Mouse (Mus musculus) lung, embryonic 15.5 days (tissue): ENCODE data around the gene Rpl10a. TPM values are rescaled to one million over a fixed set of nuclear protein-coding genes. Genes with fewer than 3 reads are reported as not detected.
"Not testable (repeated sequence)": the region's sequence is repeated elsewhere in the genome, so short reads cannot be mapped to it uniquely, and the experiment has no call there.

Source experiments
- ATAC-seq: fragments of 200-750 bp; cut with Nextera tagmentation; 2 replicates; pipeline ENCODE4 v1.8.0; 2017; ENCODE audit warnings: moderate number of reproducible peaks, borderline replicate concordance; ENCODE audit not compliant: low FRiP score, low TSS enrichment; ENCODE audit errors: extremely low read depth
- H3K27ac ChIP-seq: fragments of 300-500 bp; sonication (generic); 2 replicates; pipeline ENCODE4 v1.5.1; 2015; ENCODE audit warnings: moderate library complexity, mild to moderate bottlenecking, inconsistent platforms
- H3K27me3 ChIP-seq: fragments of 300-500 bp; sonication (generic); 2 replicates; pipeline ENCODE4 v1.6.1; 2015; ENCODE audit warnings: inconsistent platforms
- H3K36me3 ChIP-seq: fragments of 300-500 bp; sonication (generic); 2 replicates; pipeline ENCODE4 v1.6.1; 2015; ENCODE audit warnings: inconsistent platforms
- H3K4me1 ChIP-seq: fragments of 300-500 bp; sonication (generic); 2 replicates; pipeline ENCODE4 v1.6.1; 2015; ENCODE audit warnings: inconsistent platforms
- H3K4me2 ChIP-seq: fragments of 300-500 bp; sonication (generic); 2 replicates; pipeline ENCODE4 v1.6.1; 2015; ENCODE audit warnings: inconsistent platforms, mild to moderate bottlenecking, moderate library complexity
- H3K4me3 ChIP-seq: fragments of 300-500 bp; sonication (generic); 2 replicates; pipeline ENCODE4 v1.5.1; 2015; ENCODE audit warnings: mild to moderate bottlenecking, inconsistent platforms
- H3K9ac ChIP-seq: fragments of 300-500 bp; sonication (generic); 2 replicates; pipeline ENCODE4 v1.6.1; 2015; ENCODE audit warnings: inconsistent platforms
- H3K9me3 ChIP-seq: fragments of 300-500 bp; sonication (generic); 2 replicates; pipeline ENCODE4 v1.6.1; 2016; ENCODE audit warnings: inconsistent platforms
- WGBS: fragments of 180-500 bp; shearing (Covaris S2); methylation state at CpG from one replicate; pipeline ENCODE4 v1.1.7; 2015; 5-methylcytosine and 5-hydroxymethylcytosine counted together
- polyA plus RNA-seq: library from polyadenylated mRNA; unstranded; fragments of >200 nt; fragmentation: Nextera tagmentation; extraction: Ambion mirVana; gene quantifications from 2 replicates; pipeline ENCODE4 v1.2.1, GENCODE M21; 2015

Rpl10a gene
- polyA plus RNA-seq, 1 experiment from 2014 or later: 606 TPM

DNA sequence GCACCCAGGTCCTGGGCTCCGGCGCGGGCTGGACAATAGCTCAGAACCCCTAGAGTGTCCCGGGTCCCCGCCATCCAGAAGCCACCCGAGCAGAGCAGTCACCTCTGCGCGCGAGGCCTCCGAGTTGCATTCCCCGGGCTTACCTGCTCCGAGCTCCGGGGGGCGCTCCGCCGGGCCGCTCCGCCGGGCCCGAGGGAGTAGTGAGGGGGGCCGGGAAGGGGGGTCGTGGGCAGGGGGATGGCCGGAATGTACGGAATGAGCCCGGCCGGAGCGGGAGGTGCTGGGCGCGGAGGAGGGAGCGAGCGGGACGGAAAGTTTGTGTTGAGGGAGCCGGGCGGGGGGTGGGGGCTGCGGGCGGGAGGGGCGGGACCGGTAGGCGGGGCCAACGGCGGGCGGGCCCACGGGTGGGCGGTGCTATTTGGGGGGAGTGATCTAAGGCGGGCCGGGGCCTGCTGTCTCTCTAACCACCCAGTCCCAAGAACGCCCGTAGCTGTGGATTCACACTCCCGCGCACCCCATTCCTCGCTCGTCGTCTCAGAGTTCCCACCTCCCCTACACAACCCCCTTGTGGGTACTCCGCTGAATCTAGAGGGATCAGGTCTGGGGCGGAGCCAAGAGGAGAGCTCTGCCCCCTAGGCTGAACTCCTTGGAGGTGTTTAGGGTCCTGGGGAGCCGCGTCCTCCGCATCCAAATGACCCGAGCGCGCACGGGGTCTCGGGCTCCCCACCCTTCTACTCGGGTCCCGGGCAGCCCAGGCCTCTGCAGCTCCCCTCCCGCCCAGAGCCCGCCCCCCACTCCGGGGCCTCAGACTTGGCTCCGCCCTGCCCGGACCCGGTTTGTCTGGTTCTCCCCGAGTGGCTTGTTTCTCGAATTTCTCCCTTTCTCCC lies 22.4 kb downstream of the Rpl10a start, which contains the start of gene Tead3:
Gene Tead3, minus strand, starts transcription at position 352 of the 887 bp plus-strand sequence.
- H3K4me3 ChIP-seq: peak within 1 kb of the TSS; percentile 88
- no peaks in the 10 kb centered on the region for H3K36me3 ChIP-seq
- WGBS: 1% methylated on average over 64 of the region's 73 CpGs
- H3K9me3 ChIP-seq: no peaks in the 10 kb centered on the region
- peak within 1 kb of the TSS; percentile 100 for H3K27ac ChIP-seq
- peak within 1 kb of the TSS; percentile 96 for H3K4me2 ChIP-seq
- H3K27me3 ChIP-seq: no peaks in the 10 kb centered on the region
- H3K4me1 ChIP-seq: peaks cover 49% of the 10 kb centered on the region
- peak; percentile 86 for ATAC-seq
- peak within 1 kb of the TSS; percentile 96 for H3K9ac ChIP-seq

DNA sequence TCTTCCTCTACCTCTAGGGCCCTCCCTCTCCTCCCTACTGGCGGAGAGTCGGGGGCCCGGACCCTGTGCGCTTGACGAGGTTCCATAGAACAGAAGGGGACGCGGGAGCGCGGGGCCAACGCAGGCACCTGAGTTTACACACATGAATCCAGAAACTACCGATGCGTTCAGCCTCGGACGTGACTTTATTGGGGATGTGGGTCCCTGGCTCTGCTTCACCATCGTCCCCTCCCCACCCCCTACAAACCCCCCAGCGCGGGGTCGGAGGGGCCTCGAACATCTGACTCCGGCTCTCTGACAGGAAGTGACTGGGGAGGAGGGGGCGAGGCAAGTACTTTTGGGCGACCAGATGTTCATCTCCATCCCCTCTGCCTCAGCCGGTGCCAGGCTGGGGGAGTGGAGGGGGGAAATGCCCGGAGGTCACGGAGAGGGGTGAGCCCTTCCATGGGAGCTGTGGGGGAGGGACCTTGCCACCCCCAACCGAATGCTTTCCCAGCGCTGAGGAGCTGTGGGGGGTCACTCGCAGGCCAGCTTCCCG lies 23.2 kb downstream of the Rpl10a start:
- Histone ChIP-seq H3K4me1 (peaks cover 46% of the 10 kb centered on the region), H3K4me2 (peak overlapping the region; percentile 96), H3K27ac (peak overlapping the region; percentile 100), H3K4me3 (peak overlapping the region; percentile 88), H3K9ac (peak overlapping the region; percentile 71), H3K9me3 (no peaks in the 10 kb centered on the region), H3K36me3 (no peaks in the 10 kb centered on the region), H3K27me3 (no peaks in the 10 kb centered on the region)
- 0 out of 2 replicates have a peak, but pooled peaks have one; percentile 0 for ATAC-seq
- 2% methylated on average over 29 of the region's 29 CpGs for WGBS

DNA sequence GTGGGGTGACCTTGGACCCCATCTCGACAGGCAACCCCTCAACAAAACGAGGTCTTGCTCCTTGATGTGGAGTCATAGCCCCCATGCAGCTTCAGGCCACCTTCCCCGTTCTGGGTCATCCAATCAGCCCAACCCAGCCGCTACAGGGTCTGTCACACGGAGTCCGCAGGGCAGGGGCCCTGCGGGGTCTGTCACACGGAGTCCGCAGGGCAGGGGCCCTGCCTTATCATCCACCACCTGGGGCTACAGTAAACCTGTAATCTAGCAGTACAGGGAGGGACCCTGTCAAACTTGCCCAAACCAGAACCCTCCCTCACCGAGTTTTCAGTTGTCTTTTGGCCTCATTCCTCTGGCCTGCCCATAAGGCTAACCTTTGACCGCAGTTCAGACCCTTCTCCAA lies 23.7 kb downstream of the Rpl10a start:
- WGBS: 27% methylated on average over 11 of the region's 11 CpGs
- no peak for ATAC-seq
- H3K27ac ChIP-seq: peak overlapping the region; percentile 100
- no peaks in the 10 kb centered on the region for H3K27me3 ChIP-seq
- peak overlapping the region; percentile 71 for H3K9ac ChIP-seq
- H3K4me2 ChIP-seq: peak overlapping the region; percentile 96
- H3K4me1 ChIP-seq: peaks cover 43% of the 10 kb centered on the region
- peak overlapping the region; percentile 88; the same call in 1 of the 2 replicates for H3K4me3 ChIP-seq
- no peaks in the 10 kb centered on the region for H3K36me3 ChIP-seq
- H3K9me3 ChIP-seq: no peaks in the 10 kb centered on the region

- Histone ChIP-seq H3K9ac (no peak overlapping the region), H3K27ac (peak overlapping the region; percentile 71), H3K27me3 (peaks cover 16% of the 10 kb centered on the region), H3K4me2 (no peak overlapping the region), H3K4me3 (no peak overlapping the region), H3K36me3 (no peaks in the 10 kb centered on the region), H3K4me1 (peaks cover 21% of the 10 kb centered on the region), H3K9me3 (no peaks in the 10 kb centered on the region)
- WGBS: 61% methylated on average over 12 of the region's 12 CpGs
- ATAC-seq: no peak
Measured at GRCm38 (mm10) chr17:28355871-28356270, 27.6 kb downstream of the Rpl10a start.

GRCm38 (mm10) chr17:28358576-28359261 lies 30.4 kb downstream of the Rpl10a start:
- H3K27ac ChIP-seq: not testable (repeated sequence)

GRCm38 (mm10) chr17:28360531-28361277 lies 32.4 kb downstream of the Rpl10a start:
- 57% methylated on average over 9 of the region's 9 CpGs for WGBS
- Histone ChIP-seq H3K4me2 (no peak overlapping the region), H3K4me1 (peaks cover 36% of the 10 kb centered on the region), H3K36me3 (no peaks in the 10 kb centered on the region), H3K9me3 (no peaks in the 10 kb centered on the region), H3K9ac (no peak overlapping the region), H3K27ac (peak overlapping the region; percentile 66), H3K27me3 (peaks cover 52% of the 10 kb centered on the region), H3K4me3 (no peak overlapping the region)
- no peak for ATAC-seq

More at GRCm38 (mm10) chr17:28358576-28359261, 30.4 kb downstream of the Rpl10a start:
- Histone ChIP-seq H3K4me2 (peak overlapping the region; percentile 23), H3K27me3 (peaks cover 33% of the 10 kb centered on the region), H3K4me1 (peaks cover 24% of the 10 kb centered on the region)
- WGBS: 13% methylated on average over 24 of the region's 24 CpGs
- not testable (repeated sequence) for H3K9ac ChIP-seq, H3K9me3 ChIP-seq, ATAC-seq, H3K4me3 ChIP-seq, H3K36me3 ChIP-seq

DNA sequence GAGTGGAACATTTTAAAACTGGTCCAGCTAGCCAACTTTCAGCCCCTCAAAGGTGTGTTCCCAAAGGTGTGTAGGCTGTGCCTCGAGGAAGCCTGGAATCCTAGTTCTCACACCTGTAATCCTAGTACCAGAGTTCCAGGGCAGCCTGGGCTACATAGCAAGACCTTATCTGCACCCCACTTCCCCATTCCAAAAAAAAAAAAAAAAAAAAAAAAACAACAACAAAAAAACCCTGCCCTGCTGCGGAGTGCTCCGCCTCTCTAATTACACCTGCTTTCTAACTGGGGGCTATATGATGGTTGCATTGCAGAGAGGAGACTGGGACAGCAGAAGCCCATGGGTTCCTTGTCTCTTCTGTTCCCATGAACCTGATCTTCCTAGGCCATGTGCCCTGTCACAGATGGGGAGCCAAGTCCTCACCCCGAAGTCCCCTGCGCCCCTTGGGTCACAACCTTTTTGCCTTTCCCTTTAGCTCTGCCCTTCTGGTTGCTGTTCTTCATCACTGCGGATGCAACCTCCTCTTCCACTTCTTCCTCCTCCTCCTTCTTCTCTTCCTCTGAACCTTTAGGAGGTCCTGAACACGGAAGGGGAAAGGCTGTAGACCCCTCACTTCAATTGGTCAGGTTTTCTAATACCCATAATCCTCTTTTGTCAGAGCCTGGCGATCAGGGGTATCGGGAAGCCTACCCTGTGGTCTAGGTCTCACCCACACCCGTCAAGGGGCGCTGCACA lies 33.8 kb downstream of the Rpl10a start:
- peaks cover 55% of the 10 kb centered on the region for H3K27me3 ChIP-seq
- peaks cover 30% of the 10 kb centered on the region for H3K4me1 ChIP-seq
- peak overlapping the region; percentile 30 for H3K4me3 ChIP-seq
- H3K4me2 ChIP-seq: peak overlapping the region; percentile 52
- H3K9me3 ChIP-seq: no peaks in the 10 kb centered on the region
- H3K27ac ChIP-seq: no peak overlapping the region
- WGBS: 42% methylated on average over 11 of the region's 11 CpGs
- no peak overlapping the region; the same call in 1 of the 2 replicates for H3K9ac ChIP-seq
- no peak for ATAC-seq
- no peaks in the 10 kb centered on the region for H3K36me3 ChIP-seq

GRCm38 (mm10) chr17:28362653-28363292 lies 34.5 kb downstream of the Rpl10a start:
- Histone ChIP-seq H3K9me3 (no peaks in the 10 kb centered on the region), H3K9ac (peak overlapping the region; percentile 27), H3K4me2 (peak overlapping the region; percentile 52), H3K27me3 (peaks cover 55% of the 10 kb centered on the region), H3K36me3 (no peaks in the 10 kb centered on the region), H3K4me1 (peaks cover 30% of the 10 kb centered on the region), H3K4me3 (peak overlapping the region; percentile 30), H3K27ac (no peak overlapping the region)
- WGBS: 4% methylated on average over 25 of the region's 25 CpGs
- no peak for ATAC-seq

DNA sequence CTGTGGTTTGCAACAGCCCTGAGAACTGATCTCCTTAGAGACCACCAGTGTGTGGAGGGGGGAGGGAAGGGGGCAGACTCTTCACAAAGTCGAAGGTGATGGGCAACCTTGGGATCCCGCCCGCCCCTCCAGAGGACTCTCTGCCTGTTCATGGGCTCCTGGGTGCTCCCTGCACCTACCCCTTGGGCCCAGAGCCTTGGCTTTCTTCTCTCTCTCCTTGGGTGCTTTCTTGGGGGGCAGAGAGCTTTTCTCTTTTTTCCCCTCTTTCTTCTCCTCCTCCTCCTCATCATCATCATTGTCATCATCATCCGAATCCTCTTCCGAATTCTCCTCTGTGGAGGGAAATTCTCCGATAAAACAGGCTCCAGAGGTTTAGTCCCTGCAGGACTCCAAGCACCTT lies 35.2 kb downstream of the Rpl10a start:
- no peaks in the 10 kb centered on the region for H3K9me3 ChIP-seq
- no peak overlapping the region for H3K27ac ChIP-seq
- WGBS: 39% methylated on average over 6 of the region's 6 CpGs
- peak overlapping the region; percentile 52 for H3K4me2 ChIP-seq
- no peak for ATAC-seq
- peaks cover 52% of the 10 kb centered on the region for H3K27me3 ChIP-seq
- H3K9ac ChIP-seq: 0 out of 2 replicates have a peak overlapping the region, but pooled peaks have one; percentile 27
- H3K4me3 ChIP-seq: no peak overlapping the region; the same call in 1 of the 2 replicates
- H3K4me1 ChIP-seq: peaks cover 33% of the 10 kb centered on the region
- no peaks in the 10 kb centered on the region for H3K36me3 ChIP-seq

DNA sequence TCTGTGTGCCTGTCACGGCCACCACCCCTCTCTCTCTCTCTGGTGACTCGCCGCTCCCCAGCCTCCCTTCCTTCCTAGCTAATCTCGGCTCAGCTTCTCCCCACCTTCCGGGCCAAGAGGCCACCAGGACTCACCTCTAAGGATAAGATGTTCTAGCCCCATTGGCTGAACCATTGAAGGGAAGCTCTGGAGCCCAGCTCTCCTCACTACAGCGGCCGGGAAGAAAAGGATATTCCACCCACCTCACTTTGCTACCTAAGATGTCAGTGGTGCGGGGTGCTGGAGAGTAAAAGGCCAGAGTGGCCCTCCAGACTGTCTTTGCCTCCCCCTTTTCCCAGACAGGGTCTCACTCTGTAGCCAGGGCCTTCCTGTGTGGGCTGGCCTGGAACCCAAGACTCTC lies 36.9 kb downstream of the Rpl10a start, which contains the start of gene Tulp1:
Gene Tulp1, minus strand, starts transcription at position 101 of the 400 bp plus-strand sequence.
- Histone ChIP-seq H3K9me3 (no peaks in the 10 kb centered on the region), H3K4me1 (peaks cover 35% of the 10 kb centered on the region), H3K27me3 (peaks cover 39% of the 10 kb centered on the region), H3K4me2 (peak within 1 kb of the TSS; percentile 53), H3K4me3 (peak within 1 kb of the TSS; percentile 18), H3K9ac (peak within 1 kb of the TSS; percentile 8; the same call in 1 of the 2 replicates), H3K27ac (no peak within 1 kb of the TSS), H3K36me3 (no peaks in the 10 kb centered on the region)
- WGBS: 54% methylated on average over 8 of the region's 8 CpGs
- no peak for ATAC-seq
